Mouse (Mus musculus): ENCODE results near the gene Hspa5. TPM values are rescaled to one million over a fixed set of nuclear protein-coding genes. Genes with fewer than 3 reads are reported as not detected.
A peak's percentile ranks its signal among the peaks of the same experiment; 100 is the strongest.
"Not testable (repeated sequence)": the region's sequence is repeated elsewhere in the genome, so short reads cannot be mapped to it uniquely, and the experiment has no call there.

Gene Hspa5
- polyA plus RNA-seq, 1 experiment from 2014 or later = 931 TPM

GRCm38 (mm10) chr2:34809568-34809967, 37.8 kb downstream of the Hspa5 start:
- no peak overlapping the region for H3K9ac ChIP-seq (ENCODE audit: low read depth, low read length)
- peaks cover 5% of the 10 kb centered on the region; the same call in 1 of the 2 replicates for H3K36me3 ChIP-seq (ENCODE audit: control insufficient read depth, insufficient read depth, low read length)
- H3K4me1 ChIP-seq (ENCODE audit: control insufficient read depth, insufficient read depth, low read length) = no peaks in the 10 kb centered on the region
- no peak for ATAC-seq (replicated peaks; ENCODE audit: insufficient number of reproducible peaks, low FRiP score, low TSS enrichment)
- WGBS (ENCODE audit: insufficient replicate concordance) = 79% methylated on average over 1 of the region's 1 CpGs
- no peaks in the 10 kb centered on the region for H3K9me3 ChIP-seq (replicated peaks; ENCODE audit: control insufficient read depth, low read length)
- H3K27me3 ChIP-seq (ENCODE audit: control insufficient read depth, insufficient read depth, low read length) = no peaks in the 10 kb centered on the region
- H3K4me3 ChIP-seq (ENCODE audit: low read depth, low read length) = no peak overlapping the region
- H3K27ac ChIP-seq (ENCODE audit: low read depth, low read length) = no peak overlapping the region
- H3K4me2 ChIP-seq = no peak overlapping the region

GRCm38 (mm10) chr2:34810775-34811174, 39.0 kb downstream of the Hspa5 start:
- WGBS (ENCODE audit: insufficient replicate concordance) = 93% methylated on average over 3 of the region's 3 CpGs
- Histone ChIP-seq H3K4me1 (ENCODE audit: control insufficient read depth, insufficient read depth, low read length) (no peaks in the 10 kb centered on the region), H3K9me3 (replicated peaks; ENCODE audit: control insufficient read depth, low read length) (no peaks in the 10 kb centered on the region), H3K27me3 (ENCODE audit: control insufficient read depth, insufficient read depth, low read length) (no peaks in the 10 kb centered on the region), H3K4me3 (ENCODE audit: low read depth, low read length) (no peak overlapping the region), H3K27ac (ENCODE audit: low read depth, low read length) (no peak overlapping the region), H3K36me3 (ENCODE audit: control insufficient read depth, insufficient read depth, low read length) (peaks cover 9% of the 10 kb centered on the region), H3K9ac (ENCODE audit: low read depth, low read length) (no peak overlapping the region), H3K4me2 (no peak overlapping the region)
- ATAC-seq (replicated peaks; ENCODE audit: insufficient number of reproducible peaks, low FRiP score, low TSS enrichment) = no peak

- no peak overlapping the region for H3K4me2 ChIP-seq
- H3K4me3 ChIP-seq (ENCODE audit: low read depth, low read length) = no peak overlapping the region
- no peak overlapping the region for H3K9ac ChIP-seq (ENCODE audit: low read depth, low read length)
- H3K36me3 ChIP-seq (ENCODE audit: control insufficient read depth, insufficient read depth, low read length) = peaks cover 17% of the 10 kb centered on the region
- H3K27me3 ChIP-seq (ENCODE audit: control insufficient read depth, insufficient read depth, low read length) = no peaks in the 10 kb centered on the region
- WGBS (ENCODE audit: insufficient replicate concordance) = 84% methylated on average over 7 of the region's 7 CpGs
- ATAC-seq (replicated peaks; ENCODE audit: insufficient number of reproducible peaks, low FRiP score, low TSS enrichment) = no peak
- no peaks in the 10 kb centered on the region for H3K4me1 ChIP-seq (ENCODE audit: control insufficient read depth, insufficient read depth, low read length)
- no peaks in the 10 kb centered on the region for H3K9me3 ChIP-seq (replicated peaks; ENCODE audit: control insufficient read depth, low read length)
- no peak overlapping the region for H3K27ac ChIP-seq (ENCODE audit: low read depth, low read length)
Observed at GRCm38 (mm10) chr2:34812706-34813105, 40.9 kb downstream of the Hspa5 start.

GRCm38 (mm10) chr2:34815893-34816292, 44.1 kb downstream of the Hspa5 start:
- H3K36me3 ChIP-seq (ENCODE audit: control insufficient read depth, insufficient read depth, low read length) = peaks cover 19% of the 10 kb centered on the region
- H3K9ac ChIP-seq (ENCODE audit: low read depth, low read length); H3K4me1 ChIP-seq (ENCODE audit: control insufficient read depth, insufficient read depth, low read length); H3K4me3 ChIP-seq (ENCODE audit: low read depth, low read length); H3K27ac ChIP-seq (ENCODE audit: low read depth, low read length); ATAC-seq (replicated peaks; ENCODE audit: insufficient number of reproducible peaks, low FRiP score, low TSS enrichment); H3K4me2 ChIP-seq; H3K9me3 ChIP-seq (replicated peaks; ENCODE audit: control insufficient read depth, low read length); H3K27me3 ChIP-seq (ENCODE audit: control insufficient read depth, insufficient read depth, low read length): not testable (repeated sequence)
- 95% methylated on average over 2 of the region's 2 CpGs for WGBS (ENCODE audit: insufficient replicate concordance)

DNA sequence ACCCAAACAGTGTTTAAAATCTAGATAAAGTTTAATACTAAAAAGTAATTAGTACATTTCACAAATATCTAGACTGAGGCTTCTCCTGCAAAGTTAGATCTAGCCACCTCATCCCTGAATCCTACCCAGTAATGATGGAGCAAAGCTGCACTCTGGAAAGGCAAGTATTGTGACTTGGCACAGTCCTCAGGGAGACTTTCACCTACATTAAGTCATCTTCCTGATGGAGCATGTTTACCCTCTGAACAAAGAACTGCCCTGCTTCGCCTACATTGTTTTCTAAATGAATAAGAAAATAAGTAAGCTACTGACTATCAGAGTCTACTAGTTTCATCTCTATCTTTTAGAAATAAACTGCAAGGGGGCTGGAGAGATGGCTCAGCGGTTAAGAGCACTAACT, 46.7 kb downstream of the Hspa5 start:
- ATAC-seq (replicated peaks; ENCODE audit: insufficient number of reproducible peaks, low FRiP score, low TSS enrichment) = no peak
- Histone ChIP-seq H3K4me2 (no peak overlapping the region), H3K27me3 (ENCODE audit: control insufficient read depth, insufficient read depth, low read length) (no peaks in the 10 kb centered on the region), H3K9me3 (replicated peaks; ENCODE audit: control insufficient read depth, low read length) (no peaks in the 10 kb centered on the region), H3K27ac (ENCODE audit: low read depth, low read length) (no peak overlapping the region), H3K36me3 (ENCODE audit: control insufficient read depth, insufficient read depth, low read length) (peaks cover 17% of the 10 kb centered on the region), H3K4me3 (ENCODE audit: low read depth, low read length) (no peak overlapping the region), H3K4me1 (ENCODE audit: control insufficient read depth, insufficient read depth, low read length) (no peaks in the 10 kb centered on the region), H3K9ac (ENCODE audit: low read depth, low read length) (no peak overlapping the region)
- WGBS (ENCODE audit: insufficient replicate concordance) = 94% methylated on average over 2 of the region's 2 CpGs

GRCm38 (mm10) chr2:34825827-34826459, 54.2 kb downstream of the Hspa5 start, which contains the start of gene Fbxw2:
Gene Fbxw2, minus strand, starts transcription at chr2:34826311.
- peak; percentile 94 for ATAC-seq (replicated peaks; ENCODE audit: insufficient number of reproducible peaks, low FRiP score, low TSS enrichment)
- Histone ChIP-seq H3K4me2 (peak within 1 kb of the TSS; percentile 82), H3K4me1 (ENCODE audit: control insufficient read depth, insufficient read depth, low read length) (peaks cover 7% of the 10 kb centered on the region), H3K9ac (ENCODE audit: low read depth, low read length) (peak within 1 kb of the TSS; percentile 92), H3K4me3 (ENCODE audit: low read depth, low read length) (peak within 1 kb of the TSS; percentile 93), H3K36me3 (ENCODE audit: control insufficient read depth, insufficient read depth, low read length) (no peaks in the 10 kb centered on the region), H3K27ac (ENCODE audit: low read depth, low read length) (peak within 1 kb of the TSS; percentile 86), H3K9me3 (replicated peaks; ENCODE audit: control insufficient read depth, low read length) (no peaks in the 10 kb centered on the region), H3K27me3 (ENCODE audit: control insufficient read depth, insufficient read depth, low read length) (no peaks in the 10 kb centered on the region)
- under 1% methylated on average over 57 of the region's 57 CpGs for WGBS (ENCODE audit: insufficient replicate concordance)

DNA sequence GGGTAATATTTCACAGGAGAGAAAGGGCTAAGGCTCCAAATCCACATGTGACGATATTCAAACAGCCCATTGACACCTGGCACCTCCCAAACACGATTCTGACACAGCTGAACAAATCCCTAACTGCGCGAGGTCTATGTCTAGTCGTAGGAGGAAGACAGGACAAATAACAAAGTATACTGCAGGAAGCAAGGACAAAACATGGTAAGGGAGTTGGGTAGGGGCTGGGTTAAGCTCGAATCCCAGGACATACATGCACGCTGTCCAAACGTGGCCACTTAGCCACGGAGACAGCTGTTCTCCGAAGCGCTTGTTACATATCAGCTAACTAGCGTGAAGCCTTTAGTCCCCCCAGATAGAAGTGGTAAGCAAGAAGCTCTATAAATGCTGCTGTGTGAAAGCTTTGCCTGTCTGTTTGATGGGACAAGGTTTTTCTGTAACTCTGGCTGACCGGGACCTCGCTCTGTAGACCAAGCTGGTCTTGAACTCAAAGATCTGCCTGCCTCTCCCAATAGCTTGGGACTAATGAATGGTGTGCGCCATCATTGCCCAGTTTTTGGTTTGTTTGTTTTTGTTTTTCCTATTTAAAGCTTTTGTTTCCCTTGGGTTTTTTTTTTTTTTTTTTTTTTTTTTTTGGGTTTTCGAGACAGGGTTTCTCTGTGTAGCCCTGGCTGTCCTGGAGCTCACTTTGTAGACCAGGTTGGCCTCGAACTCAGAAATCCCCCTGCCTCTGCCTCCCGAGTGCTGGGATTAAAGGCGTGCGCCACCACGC, 54.9 kb downstream of the Hspa5 start:
- Histone ChIP-seq H3K27ac (ENCODE audit: low read depth, low read length) (peak overlapping the region; percentile 86), H3K9ac (ENCODE audit: low read depth, low read length) (peak overlapping the region; percentile 92), H3K36me3 (ENCODE audit: control insufficient read depth, insufficient read depth, low read length) (no peaks in the 10 kb centered on the region), H3K27me3 (ENCODE audit: control insufficient read depth, insufficient read depth, low read length) (no peaks in the 10 kb centered on the region), H3K9me3 (replicated peaks; ENCODE audit: control insufficient read depth, low read length) (no peaks in the 10 kb centered on the region), H3K4me1 (ENCODE audit: control insufficient read depth, insufficient read depth, low read length) (peaks cover 7% of the 10 kb centered on the region), H3K4me2 (peak overlapping the region; percentile 82), H3K4me3 (ENCODE audit: low read depth, low read length) (peak overlapping the region; percentile 93)
- no peak for ATAC-seq (replicated peaks; ENCODE audit: insufficient number of reproducible peaks, low FRiP score, low TSS enrichment)
- WGBS (ENCODE audit: insufficient replicate concordance) = 35% methylated on average over 20 of the region's 21 CpGs
